Mouse (Mus musculus) frontal cortex, postnatal 10 days (tissue): ENCODE measurements at regions not wholly inside any gene's neighbourhood (a gene's known extent, or its start where the extent isn't known, plus 50 kb on each side); places are given as distances from the start of the nearest gene placed in this dataset.

ENCODE experiments used
- DNase-seq, 2 experiments: peaks; one replicate each; pipeline ENCODE4 v3.0.0; 2022; ENCODE audit warnings: low spot score in 2 of 2, mixed read lengths in 1 of 2

- DNase-seq = no peak
Observed at GRCm38 (mm10) chr12:110332616-110333154, 53.8 kb downstream of the Dio3 start.

DNA sequence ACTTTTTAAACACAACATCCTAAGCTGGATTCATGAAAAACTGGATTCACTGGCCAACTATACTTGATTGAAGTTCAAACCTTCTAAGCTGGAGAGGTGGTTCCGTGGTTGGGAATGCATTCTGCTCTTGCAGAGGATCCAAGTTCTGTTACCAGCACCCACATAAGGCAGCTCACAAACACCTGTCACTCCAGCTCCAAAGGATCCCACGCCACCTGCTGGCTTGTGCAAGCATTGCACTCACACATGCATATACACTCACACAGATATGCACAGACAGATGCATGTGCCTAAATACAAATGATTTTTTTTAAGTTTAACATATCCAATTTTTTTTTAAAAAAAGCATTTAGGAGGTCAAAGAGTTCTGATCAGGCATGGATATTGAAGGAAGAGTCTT, 55.7 kb downstream of the Dio3 start:
- no peak for DNase-seq

- no peak for DNase-seq
Observed at GRCm38 (mm10) chr12:110344280-110344827, 65.5 kb downstream of the Dio3 start.

DNA sequence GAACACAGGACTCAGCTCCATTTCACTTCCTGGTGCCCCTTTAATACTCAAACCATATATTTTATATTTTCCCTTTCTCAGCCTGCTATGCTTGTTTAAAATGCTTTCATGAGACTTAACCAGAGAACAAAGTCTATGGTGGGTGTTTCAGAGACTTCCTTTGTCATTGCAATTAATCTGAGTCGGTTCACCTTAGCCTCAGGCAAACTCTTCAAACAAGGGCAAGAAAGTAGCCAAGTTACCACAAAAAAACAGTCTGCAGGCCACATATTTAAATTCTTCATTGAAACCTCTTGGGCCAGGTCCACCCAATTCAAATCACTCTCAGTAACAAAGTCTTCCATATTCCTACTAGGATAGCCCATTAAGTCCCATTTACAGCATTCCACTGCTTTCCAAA, 70.8 kb downstream of the Dio3 start:
- no peak for DNase-seq

GRCm38 (mm10) chr12:110355851-110356250, 77.0 kb downstream of the Dio3 start:
- DNase-seq = no peak

DNA sequence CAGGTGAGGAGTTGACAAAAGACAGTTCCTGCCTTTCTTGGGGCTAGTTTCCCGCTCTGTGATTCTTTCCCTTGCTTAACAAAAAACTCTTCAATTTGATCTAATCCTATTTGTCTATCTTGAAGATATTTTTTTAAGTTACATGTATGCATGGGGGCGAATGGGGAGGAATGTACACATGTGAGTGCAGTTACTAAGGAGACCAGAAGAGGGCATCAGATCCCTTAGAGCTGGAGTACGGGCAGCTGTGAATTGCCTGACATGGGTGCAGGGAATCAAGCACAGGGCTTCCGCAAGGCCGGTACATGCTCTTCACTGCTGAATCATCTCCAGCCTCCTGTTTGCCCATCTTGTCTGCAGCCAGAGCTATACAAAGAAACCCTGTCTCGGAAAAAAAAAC, 79.8 kb upstream of the Ppp2r5c start:
- DNase-seq = no peak

DNA sequence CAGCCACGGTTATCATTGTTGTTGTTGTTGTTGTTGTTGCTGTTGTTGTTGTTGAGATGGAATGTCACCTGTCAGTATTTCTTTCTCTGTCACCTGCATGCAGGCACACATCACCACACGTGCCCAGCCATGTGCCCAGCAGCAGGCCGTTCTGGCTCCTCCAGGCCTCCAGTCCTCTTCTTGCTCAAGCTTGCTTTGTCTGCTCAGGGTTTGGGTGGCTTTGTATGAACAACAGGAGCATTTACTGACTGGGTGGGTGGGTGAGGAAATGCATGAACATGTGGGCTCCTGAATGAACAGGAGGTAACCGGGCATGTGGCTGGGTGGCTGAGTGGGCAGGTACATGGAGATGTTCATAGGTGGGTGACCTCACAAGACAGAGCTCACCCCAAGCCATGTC, 79.1 kb upstream of the Ppp2r5c start:
- DNase-seq = no peak

GRCm38 (mm10) chr12:110371886-110372690, 74.8 kb upstream of the Ppp2r5c start:
- no peak for DNase-seq

DNA sequence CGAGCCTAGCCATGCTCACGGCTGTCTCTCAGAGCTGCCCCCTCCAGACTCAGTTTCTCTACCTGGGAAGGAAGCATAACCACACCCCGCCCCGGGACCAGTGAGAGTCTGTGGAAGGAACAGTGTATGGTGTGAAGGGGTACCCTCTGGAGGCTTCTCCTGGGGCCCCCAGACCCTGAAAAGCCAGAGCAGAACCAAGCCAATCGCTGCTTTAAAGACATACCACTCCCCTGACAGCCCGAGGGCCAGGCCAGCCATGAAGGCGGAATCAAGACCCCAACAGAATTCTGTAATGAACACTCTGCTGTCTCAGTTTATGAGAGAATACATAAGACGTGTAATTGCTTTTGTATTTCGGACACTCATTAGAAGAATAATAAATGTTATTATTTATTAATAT, 73.9 kb upstream of the Ppp2r5c start:
- DNase-seq = no peak

DNA sequence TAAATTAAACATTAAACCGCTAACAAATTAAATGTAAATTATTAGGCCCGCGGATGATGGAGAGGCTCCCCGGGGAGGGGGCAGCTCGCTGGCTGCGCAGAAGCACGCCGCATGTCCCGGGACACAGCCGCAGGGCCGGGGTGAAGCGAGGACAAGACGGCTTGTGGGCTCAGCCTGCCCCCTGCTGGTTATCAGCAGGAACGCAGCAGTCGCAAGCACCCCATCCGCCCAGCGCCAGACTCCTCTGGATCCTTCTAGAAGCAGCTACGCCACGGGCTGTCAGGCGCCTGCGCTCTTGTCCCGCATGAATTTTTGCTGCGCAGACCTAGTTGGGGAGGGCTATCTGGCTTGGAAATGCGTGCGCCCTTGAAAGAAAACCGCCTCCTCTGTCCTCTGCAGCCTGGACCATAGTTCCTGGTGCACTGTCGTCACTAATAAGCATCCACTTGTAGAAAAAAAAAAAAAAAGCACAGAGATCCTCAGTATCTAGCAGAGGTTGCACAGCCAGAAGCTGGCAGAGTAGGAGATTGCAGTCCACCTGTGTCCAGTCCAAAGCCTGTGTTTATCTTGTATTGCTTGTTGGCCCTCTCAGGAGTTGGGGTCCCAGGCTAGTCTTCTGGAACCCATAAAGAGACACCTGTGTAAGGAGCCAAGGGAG, 73.4 kb upstream of the Ppp2r5c start:
- peak; percentile 76 to 84 for DNase-seq

- DNase-seq = no peak
Observed at GRCm38 (mm10) chr12:110375139-110375538, 71.8 kb upstream of the Ppp2r5c start.

- DNase-seq = no peak
Observed at GRCm38 (mm10) chr12:110376062-110376837, 70.7 kb upstream of the Ppp2r5c start.

GRCm38 (mm10) chr12:110376838-110377150, 70.1 kb upstream of the Ppp2r5c start:
- no peak for DNase-seq

GRCm38 (mm10) chr12:110377306-110377705, 69.6 kb upstream of the Ppp2r5c start:
- no peak for DNase-seq

DNA sequence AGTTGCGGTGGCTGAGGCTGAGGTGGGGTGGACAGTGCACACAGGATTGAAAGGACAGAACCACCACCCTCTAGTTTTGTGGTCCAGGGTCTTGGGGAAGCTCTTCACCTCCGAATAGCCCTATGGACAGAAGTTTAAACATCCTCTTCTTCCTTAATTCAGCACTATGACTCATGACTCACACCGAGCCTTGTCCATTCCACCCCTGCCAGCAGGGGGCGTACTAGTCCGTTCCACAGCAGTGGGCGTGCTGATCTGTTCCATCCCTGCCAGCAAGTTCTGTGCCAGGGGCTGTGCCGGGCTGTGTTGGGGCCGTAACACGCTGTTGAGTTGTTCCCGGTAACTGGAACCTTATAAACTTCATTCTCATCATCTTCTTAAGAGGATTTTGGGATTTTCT, 69.2 kb upstream of the Ppp2r5c start:
- no peak for DNase-seq

DNA sequence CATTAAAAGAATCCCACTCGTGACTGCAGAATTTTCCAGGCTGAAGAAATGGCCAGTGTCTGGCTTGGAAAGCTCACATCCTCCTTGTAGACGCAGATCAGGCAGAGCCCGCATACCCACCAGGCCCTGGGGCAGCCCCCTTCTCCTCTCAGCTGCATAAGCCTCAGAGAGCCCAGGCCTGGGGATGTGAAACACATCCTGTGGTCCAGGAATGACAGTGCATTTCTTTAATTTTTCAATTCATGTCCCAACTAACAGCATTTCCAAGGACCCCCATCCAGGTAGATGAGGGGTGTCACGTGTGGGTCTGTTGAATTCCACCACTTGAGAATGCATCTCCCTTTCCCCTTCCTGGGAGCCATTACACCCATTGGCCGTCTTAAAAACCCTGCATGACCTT, 68.6 kb upstream of the Ppp2r5c start:
- DNase-seq = no peak

- DNase-seq = no peak
Observed at GRCm38 (mm10) chr12:110379721-110380120, 67.2 kb upstream of the Ppp2r5c start.

- no peak for DNase-seq
Observed at GRCm38 (mm10) chr12:110380831-110381750, 65.8 kb upstream of the Ppp2r5c start.

DNA sequence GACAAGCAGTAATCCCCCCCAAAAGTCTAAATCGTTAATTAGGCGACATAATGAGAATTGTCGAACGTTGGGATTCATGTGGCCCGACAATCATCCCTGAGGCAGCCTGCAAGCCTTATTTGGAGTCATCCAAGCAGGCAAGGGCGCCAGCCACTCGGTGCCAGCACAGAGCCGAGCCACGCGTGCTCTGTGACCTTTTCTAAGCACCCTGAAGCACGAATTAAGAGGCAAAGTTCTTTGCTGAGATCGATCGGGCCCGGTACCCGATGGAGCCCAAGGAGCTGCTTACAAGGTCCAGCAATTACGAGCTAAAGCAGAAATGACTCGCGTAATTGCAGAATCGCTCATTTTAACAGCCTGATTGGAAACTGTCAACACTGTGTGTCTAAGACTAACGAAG, 61.9 kb upstream of the Ppp2r5c start:
- DNase-seq = no peak

DNA sequence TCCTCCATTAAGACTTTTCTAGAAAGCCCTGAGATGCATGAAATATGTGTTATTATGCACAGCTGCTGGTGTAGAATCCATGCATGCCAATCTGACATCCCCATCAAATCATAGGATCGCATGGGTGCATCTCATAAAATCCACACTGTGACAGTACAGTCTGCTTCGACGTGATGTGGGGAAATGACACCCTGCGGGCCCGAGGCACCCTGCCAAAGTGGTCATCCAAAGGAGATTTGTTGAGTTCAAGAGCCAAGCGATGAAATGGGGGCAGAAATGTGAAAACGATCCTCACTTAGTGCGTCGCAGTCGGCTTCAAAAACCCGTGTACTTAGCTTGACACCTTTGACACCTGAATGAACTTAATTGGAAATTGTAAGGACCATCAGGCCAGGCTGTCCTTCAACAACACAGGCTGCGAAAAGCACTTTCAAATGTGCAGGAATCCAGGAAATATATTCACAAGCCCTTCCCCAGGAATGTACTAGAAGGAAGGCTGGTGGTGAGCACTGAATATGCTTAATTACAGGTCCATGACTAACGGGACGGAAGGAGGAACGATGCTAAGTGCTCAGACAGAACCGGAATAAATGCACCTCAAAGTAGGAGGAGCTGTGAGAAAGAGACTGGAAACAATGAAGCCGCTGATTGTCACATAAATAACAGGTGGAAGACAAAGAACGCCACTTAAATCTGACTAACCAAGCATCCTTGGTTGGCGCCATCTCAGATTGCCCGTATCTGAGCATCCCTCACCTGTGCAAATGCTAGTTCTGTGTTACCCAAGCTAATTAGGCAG, 60.9 kb upstream of the Ppp2r5c start:
- no peak for DNase-seq
